Mouse (Mus musculus): ENCODE results near the gene Acap2.

DNA sequence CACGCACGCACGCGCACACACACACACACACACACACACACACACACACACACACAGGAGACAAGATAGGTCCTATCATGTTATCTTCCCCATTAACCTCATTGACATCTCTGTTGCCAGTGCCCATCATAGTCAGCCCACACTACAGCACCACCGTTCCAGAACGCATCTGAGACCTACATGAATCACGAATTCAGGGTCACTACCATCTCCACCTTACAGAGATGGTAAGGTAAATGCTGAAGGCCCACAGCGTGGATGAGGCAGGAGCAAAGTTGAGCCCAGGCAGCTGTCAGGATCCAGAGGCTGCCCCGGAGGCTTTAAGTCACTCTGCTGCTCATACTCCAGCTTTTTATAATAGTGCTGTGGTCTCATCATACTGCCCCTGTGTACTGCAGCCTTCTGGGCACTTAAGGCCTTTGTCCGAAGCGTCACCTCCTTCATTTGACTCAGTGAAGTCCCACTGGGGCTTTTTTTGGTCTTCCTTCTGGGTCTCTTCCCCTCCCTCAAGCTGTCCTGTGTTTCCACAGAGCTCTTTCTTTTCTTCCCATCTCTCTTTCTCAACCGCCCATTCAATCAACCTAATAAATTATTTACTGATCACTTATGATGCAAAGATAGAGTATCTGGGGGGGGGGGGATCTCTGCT lies 33.9 kb upstream of the Acap2 start:
- TF ChIP-seq CTCF (IDR thresholded peaks at IDR 0.05; ENCODE audit: borderline replicate concordance, extremely low read depth, insufficient read depth, insufficient read length) (no peak), POLR2A (IDR thresholded peaks at IDR 0.05; ENCODE audit: borderline replicate concordance, extremely low read depth, insufficient read depth, insufficient read length, poor library complexity, severe bottlenecking) (no peak)

All from brain, embryonic 14.5 days (tissue).